Mouse (Mus musculus) myocyte (in vitro differentiated cells): Measurements from ENCODE around the gene Nr1h4.

Experiments
- CEBPB ChIP-seq: IDR thresholded peaks from 2 replicates; pipeline ENCODE4 v1.6.1; 2011; ENCODE audit warnings: mild to moderate bottlenecking, moderate library complexity; ENCODE audit not compliant: poor library complexity, insufficient read depth, severe bottlenecking
- E2F4 ChIP-seq: IDR thresholded peaks from one replicate; pipeline ENCODE4 v1.6.1; 2011; ENCODE audit warnings: mild to moderate bottlenecking, control low read depth, moderate library complexity; ENCODE audit not compliant: insufficient read depth
- MAX ChIP-seq: IDR thresholded peaks from one replicate; pipeline ENCODE4 v1.6.1; 2011; ENCODE audit warnings: low read depth, mild to moderate bottlenecking, control low read depth
- MYOD1 ChIP-seq, 3 experiments: IDR thresholded peaks; one replicate each; pipeline ENCODE4 v1.6.1; 2011; ENCODE audit warnings: control low read depth in 2 of 3, low read depth in 2 of 3, mild to moderate bottlenecking in 2 of 3, moderate library complexity in 1 of 3; ENCODE audit not compliant: insufficient read length in 2 of 3, control insufficient read depth in 1 of 3
- MYOG ChIP-seq, 3 experiments: IDR thresholded peaks; one replicate each; pipeline ENCODE4 v1.6.1; 2011; ENCODE audit warnings: control low read depth in 2 of 3, low read depth in 2 of 3, mild to moderate bottlenecking in 2 of 3; ENCODE audit not compliant: insufficient read length in 2 of 3, control insufficient read depth in 1 of 3, insufficient read depth in 1 of 3
- POLR2A ChIP-seq: IDR thresholded peaks from one replicate; pipeline ENCODE4 v1.6.1; 2011; ENCODE audit warnings: low read depth, mild to moderate bottlenecking, control low read depth, moderate library complexity; ENCODE audit not compliant: insufficient read length
- POLR2AphosphoS2 ChIP-seq: IDR thresholded peaks from one replicate; pipeline ENCODE4 v1.6.1; 2011; ENCODE audit warnings: low read depth, control low read depth; ENCODE audit not compliant: insufficient read length
- REST ChIP-seq: IDR thresholded peaks from one replicate; pipeline ENCODE4 v1.6.1; 2011; ENCODE audit warnings: mild to moderate bottlenecking, control low read depth, moderate library complexity; ENCODE audit not compliant: insufficient read depth, insufficient read length
- SRF ChIP-seq: IDR thresholded peaks from one replicate; pipeline ENCODE4 v1.6.1; 2011; ENCODE audit warnings: low read depth; ENCODE audit not compliant: control insufficient read depth, insufficient read length
- TCF12 ChIP-seq: IDR thresholded peaks from one replicate; pipeline ENCODE4 v1.6.1; 2011; ENCODE audit warnings: mild to moderate bottlenecking, control low read depth; ENCODE audit not compliant: poor library complexity, insufficient read depth, severe bottlenecking
- TCF3 ChIP-seq: IDR thresholded peaks from one replicate; pipeline ENCODE4 v1.6.1; 2011; ENCODE audit warnings: low read depth, control low read depth; ENCODE audit not compliant: insufficient read length
- USF1 ChIP-seq: IDR thresholded peaks from one replicate; pipeline ENCODE4 v1.6.1; 2011; ENCODE audit warnings: low read depth, mild to moderate bottlenecking, control low read depth, moderate library complexity

DNA sequence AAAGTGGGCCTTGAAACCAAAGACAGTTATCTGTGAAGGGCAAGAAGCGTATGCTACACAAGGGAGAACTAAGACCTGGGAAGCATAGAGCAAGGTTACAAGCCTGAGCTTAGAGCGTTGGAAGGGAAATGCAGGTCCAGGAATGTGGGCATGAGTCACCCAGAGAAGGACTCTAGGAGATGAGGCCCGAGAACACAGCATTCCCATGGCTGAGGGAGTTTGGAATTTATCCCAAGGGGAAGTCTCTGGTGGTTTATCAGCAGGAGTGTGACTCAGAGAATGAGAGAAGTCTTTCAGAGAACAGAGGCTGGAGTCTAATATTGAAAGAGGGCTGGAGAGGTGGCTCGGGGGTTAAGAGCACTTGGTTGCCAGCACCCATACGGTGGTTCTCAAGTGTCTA, 6.3 kb downstream of the Nr1h4 start:
- no peak for TF ChIP-seq USF1
- no peak for TF ChIP-seq MYOG (IDR thresholded peaks at IDR 0.05; ENCODE audit: control insufficient read depth in 1 of 3, insufficient read depth in 1 of 3, insufficient read length in 2 of 3, low read depth in 2 of 3)
- no peak for TF ChIP-seq POLR2A
- no peak for TF ChIP-seq MYOD1 (IDR thresholded peaks at IDR 0.05; ENCODE audit: control insufficient read depth in 1 of 3, insufficient read length in 2 of 3, low read depth in 2 of 3)
- TF ChIP-seq MAX = no peak
- no peak for TF ChIP-seq CEBPB
- TF ChIP-seq TCF12 = no peak
- TF ChIP-seq POLR2AphosphoS2 = no peak
- TF ChIP-seq TCF3 = no peak
- no peak for TF ChIP-seq SRF
- no peak for TF ChIP-seq E2F4
- no peak for TF ChIP-seq REST
